Mouse (Mus musculus) granulocyte monocyte progenitor cell, adult 5-6 weeks (primary cell): ENCODE results near the gene Trim7. TPM values are rescaled to one million over a fixed set of nuclear protein-coding genes. Genes with fewer than 3 reads are reported as not detected.
A peak's percentile ranks its signal among the peaks of the same experiment; 100 is the strongest.

Experiments
- ATAC-seq: replicated peaks from 2 replicates; pipeline ENCODE4 v1.8.0; 2016; ENCODE audit warnings: mild to moderate bottlenecking, moderate TSS enrichment, inconsistent platforms; ENCODE audit not compliant: poor library complexity, severe bottlenecking
- total RNA-seq, 2 experiments: library from RNA; stranded (forward) in 1 of 2; stranded (reverse) in 1 of 2; fragments of 200-712, 200-1000 nt in 1 of 2; fragments of >200 nt in 1 of 2; fragmentation: Nextera tagmentation in 1 of 2; gene quantifications; 2 replicates each; pipeline ENCODE4 v1.2.3; 2014 to 2017

Gene Trim7
- total RNA-seq, 2 experiments from 2014 or later = 0.41 TPM; not detected in 1

GRCm38 (mm10) chr11:48822768-48823512, 3.0 kb upstream of the Trim7 start:
- ATAC-seq = no peak

GRCm38 (mm10) chr11:48823536-48823972, 2.4 kb upstream of the Trim7 start:
- ATAC-seq = peak; percentile 49

GRCm38 (mm10) chr11:48824311-48824830, 1.6 kb upstream of the Trim7 start:
- ATAC-seq = no peak

- ATAC-seq = no peak
Observed at GRCm38 (mm10) chr11:48826752-48827096, 784 bp downstream of the Trim7 start.

- ATAC-seq = no peak
Observed at GRCm38 (mm10) chr11:48827926-48828325, 2.0 kb downstream of the Trim7 start.

GRCm38 (mm10) chr11:48830279-48830678, 4.3 kb downstream of the Trim7 start:
- ATAC-seq = no peak

GRCm38 (mm10) chr11:48831273-48831672, 5.3 kb downstream of the Trim7 start:
- no peak for ATAC-seq

GRCm38 (mm10) chr11:48833078-48833730, 7.3 kb downstream of the Trim7 start:
- no peak for ATAC-seq

GRCm38 (mm10) chr11:48833731-48834639, 8.0 kb downstream of the Trim7 start:
- ATAC-seq = peak; percentile 54

- no peak for ATAC-seq
Observed at GRCm38 (mm10) chr11:48835923-48836322, 10.0 kb downstream of the Trim7 start.

- ATAC-seq = no peak
Observed at GRCm38 (mm10) chr11:48836990-48837309, 11.0 kb downstream of the Trim7 start.

GRCm38 (mm10) chr11:48837310-48838180, 11.6 kb downstream of the Trim7 start:
- ATAC-seq = peak; percentile 11

GRCm38 (mm10) chr11:48838181-48838797, 12.3 kb downstream of the Trim7 start:
- ATAC-seq = peak; percentile 69

GRCm38 (mm10) chr11:48838879-48839680, 13.1 kb downstream of the Trim7 start:
- no peak for ATAC-seq

- ATAC-seq = no peak
Observed at GRCm38 (mm10) chr11:48840805-48841204, 14.9 kb downstream of the Trim7 start.

GRCm38 (mm10) chr11:48841213-48841612, 15.3 kb downstream of the Trim7 start:
- ATAC-seq = no peak

GRCm38 (mm10) chr11:48842378-48842792, 16.4 kb downstream of the Trim7 start:
- ATAC-seq = no peak

GRCm38 (mm10) chr11:48843202-48843601, 17.3 kb downstream of the Trim7 start:
- no peak for ATAC-seq

GRCm38 (mm10) chr11:48844309-48844708, 18.4 kb downstream of the Trim7 start:
- no peak for ATAC-seq
